Mouse (Mus musculus): ENCODE measurements around the gene Prkcd.

Prkcd gene

DNA sequence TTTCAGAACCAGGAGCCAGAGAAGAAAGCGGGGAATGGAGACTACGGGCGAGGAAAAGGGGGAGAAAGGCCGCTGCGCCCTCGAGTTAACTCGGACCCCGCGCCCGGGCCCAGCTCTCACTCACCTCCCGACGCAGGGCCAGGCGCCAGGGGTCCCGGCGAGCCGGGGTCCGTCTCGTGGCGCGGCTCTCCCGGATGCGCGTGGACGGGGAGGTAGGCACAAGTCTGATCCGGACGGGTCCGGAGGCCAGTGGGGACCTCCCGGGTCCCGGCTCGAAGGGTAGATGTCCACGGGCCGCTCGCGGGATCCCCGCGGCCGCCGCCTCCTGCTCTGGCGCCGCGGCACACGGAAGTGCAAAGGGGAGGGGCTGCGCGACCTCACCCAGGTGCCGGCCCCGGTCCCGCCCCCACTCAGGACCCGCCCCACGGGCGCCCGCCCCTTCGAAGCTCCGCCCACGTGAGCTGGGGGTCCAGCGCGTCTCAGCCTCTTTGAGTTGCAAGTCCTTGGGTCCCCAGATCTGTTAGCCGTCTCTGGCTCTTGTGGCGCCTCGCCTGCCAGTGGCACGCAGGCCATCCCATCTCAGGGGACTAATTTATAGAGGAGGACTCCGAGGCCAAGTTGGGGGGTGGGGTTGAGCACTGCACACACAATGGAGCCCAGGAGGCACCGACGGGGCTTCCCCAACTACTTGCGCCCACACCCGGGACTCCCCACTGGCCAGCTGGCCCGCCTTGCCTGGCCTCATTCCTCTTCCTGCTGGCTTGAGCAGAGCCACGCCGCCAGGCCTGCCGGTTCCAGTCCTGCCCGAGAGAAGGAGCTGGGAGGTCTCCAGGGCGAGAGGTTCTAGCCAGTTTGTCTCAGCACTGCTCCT is at the start of gene Prkcd:
Gene Prkcd (minus strand): TSS at position 355 of the 871 bp plus-strand sequence.
- DNase-seq = peak; percentile 47

DNA sequence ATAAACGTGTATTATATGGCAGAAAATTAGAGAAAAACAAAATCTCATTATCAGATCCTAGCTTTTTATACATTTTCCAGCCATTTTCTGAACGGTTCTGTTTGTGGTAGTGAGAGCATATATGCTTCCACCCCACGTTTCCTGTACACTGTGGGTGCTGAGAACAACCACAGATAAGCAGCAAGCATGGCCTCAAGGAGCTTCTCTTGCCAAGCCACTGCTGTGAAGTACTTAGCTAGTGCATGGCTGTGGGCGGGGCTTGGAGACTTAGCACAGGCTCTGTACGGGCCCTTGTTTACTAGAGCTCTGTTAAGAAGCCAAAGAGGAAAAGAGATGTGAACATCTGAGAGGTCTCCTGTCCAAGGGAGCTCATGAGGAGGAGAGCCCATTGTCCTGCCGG is 48.9 kb upstream of the Prkcd start:
- no peak for DNase-seq

DNA sequence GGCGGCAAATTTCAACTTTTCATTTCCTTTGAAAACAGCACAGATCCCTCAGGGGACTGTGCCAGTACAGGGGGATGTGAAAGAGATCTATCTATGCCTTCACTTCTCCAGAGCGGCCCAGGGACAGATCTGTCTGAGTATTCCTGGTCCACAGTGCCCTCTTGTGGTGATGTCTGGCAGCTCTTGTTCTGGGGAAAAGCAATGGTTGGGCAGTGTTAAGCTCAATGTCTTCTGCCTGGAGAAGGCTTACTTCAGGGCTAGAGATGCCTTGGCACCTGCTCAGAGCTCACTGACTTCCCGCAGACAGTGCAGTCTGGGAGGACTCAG is 45.9 kb upstream of the Prkcd start:
- DNase-seq = peak; percentile 93

DNA sequence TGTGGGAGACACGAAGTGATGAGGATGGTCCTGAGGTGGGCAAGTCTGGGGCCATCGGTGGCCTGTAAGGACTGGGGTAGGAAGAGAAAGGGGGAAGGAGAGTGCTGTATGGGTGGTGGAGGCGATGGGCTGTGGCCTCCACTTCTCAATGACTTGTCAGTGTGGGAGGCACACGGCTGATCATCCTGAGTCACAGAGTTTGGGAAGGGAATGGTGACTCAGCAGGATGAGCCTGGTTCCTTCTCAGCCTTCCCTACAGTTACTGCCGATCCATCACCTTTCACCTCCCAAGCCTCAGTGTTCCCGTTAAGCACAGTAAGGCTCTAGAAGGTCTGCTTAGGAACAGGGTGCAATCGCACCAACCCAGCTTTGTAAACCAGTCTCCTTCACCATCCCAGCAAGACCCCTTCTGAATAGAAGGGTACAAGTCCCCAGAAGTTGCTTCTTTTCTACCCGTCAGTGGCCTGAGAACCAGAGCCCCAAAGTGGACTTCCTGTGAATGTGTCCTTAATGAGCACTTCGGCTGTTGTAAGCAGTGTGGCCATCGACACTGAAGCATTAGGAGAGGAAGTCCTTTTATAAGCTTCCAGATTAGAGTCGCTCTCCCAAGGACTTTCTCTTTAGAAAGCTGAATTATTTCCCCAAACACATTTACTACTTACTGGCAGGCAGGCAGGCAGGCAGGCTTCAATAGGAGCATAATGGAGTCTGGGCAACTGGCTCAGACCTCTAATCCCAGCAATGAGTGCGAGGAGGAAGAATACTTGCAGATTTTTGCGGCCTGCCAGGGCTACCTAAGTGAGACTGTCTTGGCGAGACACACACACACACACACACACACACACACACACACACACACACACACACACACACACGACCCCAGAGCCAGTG is 45.3 kb upstream of the Prkcd start:
- no peak for DNase-seq

DNA sequence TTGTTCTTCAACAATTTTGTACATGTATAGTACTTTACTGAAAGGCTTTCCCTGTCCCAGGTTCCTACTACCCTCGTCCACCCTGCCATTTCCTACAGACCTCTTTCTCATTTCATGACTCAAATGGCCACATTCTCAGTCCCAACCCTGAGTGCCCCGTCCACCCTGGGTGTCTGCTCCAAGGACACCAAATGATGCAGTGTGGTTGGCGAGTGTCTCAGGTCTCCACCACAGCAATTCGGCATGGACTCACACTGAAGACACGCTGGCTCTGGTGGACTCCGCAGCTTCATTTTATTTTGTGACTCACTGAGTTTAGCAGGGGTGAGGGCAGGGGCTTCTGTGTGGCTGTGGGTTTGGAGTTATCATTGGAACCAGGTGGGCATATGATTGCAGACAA is 44.2 kb upstream of the Prkcd start:
- no peak for DNase-seq

DNA sequence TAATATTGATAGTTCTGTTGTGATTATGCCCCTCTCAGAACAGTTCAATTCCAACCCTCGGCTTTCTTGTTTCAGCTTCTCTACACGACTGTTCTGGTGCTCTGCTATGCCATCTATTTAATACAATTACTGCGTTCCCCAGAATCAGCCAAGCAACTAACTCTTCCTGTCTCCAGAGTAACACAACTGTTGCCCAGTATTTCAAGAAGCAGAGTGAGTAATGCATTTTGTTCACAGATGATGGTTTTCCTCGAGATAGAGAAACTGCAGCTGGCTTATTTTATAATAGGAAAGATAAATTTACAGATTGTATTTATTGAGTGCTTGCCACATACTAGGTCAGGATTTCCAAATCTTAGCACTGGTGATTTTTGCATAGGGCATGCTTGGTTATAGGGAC is 40.6 kb upstream of the Prkcd start:
- DNase-seq = no peak

- no peak for DNase-seq
Observed at GRCm38 (mm10) chr14:30666061-30666460, 40.1 kb upstream of the Prkcd start.

DNA sequence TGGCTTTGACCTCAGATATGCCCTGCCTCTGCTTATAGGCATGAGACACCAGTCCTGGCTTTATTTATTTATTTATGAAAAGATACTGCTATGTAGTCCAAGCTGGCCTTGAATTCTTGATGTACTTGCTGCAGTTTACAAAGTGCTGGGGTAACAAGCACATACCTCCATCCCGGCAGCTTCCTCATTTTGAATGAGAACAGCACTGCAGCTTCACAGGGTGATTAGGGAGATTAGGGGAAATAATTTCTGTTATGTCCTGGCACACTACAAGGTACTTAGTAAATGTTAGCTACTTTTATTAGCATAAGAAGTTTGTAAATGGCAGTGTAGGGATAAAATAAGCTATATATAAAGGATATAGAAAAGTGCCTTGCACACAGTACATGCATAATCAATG is 29.5 kb upstream of the Prkcd start:
- no peak for DNase-seq

DNA sequence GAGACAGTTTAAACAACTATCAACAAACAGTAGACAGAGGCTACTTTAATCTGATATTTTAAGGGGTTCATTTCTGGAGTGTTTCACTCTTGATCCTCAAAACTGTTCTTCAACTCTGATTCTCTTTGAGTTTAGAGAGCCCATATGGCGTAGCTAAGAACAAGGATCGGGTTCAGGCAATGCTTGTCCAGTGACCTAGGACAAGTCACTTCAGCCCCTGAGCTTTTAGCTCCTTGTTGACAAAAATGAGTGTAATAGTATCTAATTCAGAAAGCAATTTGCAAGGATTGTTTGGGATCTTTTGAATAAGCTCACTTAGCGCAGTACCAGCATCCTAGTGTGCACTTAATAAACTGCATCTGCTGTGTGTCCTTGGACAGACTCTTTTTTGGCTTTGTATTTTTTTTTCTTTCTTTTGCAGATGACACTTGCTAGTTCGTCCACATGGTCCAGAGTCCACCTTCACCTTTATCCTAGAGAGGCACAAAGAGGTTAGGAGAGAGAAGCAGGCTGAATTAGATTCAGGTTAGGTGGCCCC is 28.8 kb upstream of the Prkcd start:
- DNase-seq = no peak

DNA sequence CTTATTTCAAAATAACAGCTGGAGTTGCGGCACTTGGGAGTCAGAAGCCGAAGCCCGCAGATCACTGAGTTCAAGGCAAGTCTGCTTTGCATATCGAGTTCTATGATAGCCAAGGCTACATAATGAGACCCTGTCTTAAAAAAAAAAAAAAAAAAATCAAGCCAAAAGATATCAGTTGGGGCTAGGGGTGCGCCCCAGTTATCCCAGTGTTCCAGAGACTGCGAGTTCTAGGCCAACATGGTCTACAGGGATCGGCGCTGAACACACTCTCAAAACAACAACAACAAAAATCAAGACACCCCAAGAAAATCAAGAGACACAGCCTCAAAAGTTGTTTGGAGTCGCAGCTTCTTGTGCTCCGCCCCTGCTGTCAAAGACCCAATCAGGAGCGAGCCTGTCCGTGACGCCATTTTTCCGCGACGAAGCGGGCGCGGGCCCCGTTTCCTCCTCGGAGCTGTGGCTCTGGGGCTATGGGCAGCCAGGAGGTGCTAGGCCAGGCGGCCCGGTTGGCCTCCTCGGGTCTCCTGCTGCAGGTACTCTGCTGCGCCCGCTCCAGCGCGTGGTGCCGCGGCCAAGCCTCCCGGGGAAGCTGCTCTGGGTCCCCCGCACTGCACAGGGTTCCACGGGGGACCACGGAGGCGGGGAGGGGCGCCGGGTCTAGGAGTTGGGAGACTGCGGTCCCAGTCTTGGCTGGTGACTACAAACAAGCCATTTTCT is 28.1 kb upstream of the Prkcd start, which contains the start of gene Rft1:
Gene Rft1 (plus strand): TSS at position 418 of the 717 bp plus-strand sequence.
- peak; percentile 100 for DNase-seq

- peak; percentile 52 for DNase-seq
Observed at GRCm38 (mm10) chr14:30650969-30651368, 25.0 kb upstream of the Prkcd start.

- DNase-seq = no peak
Observed at GRCm38 (mm10) chr14:30649745-30650144, 23.7 kb upstream of the Prkcd start.

DNA sequence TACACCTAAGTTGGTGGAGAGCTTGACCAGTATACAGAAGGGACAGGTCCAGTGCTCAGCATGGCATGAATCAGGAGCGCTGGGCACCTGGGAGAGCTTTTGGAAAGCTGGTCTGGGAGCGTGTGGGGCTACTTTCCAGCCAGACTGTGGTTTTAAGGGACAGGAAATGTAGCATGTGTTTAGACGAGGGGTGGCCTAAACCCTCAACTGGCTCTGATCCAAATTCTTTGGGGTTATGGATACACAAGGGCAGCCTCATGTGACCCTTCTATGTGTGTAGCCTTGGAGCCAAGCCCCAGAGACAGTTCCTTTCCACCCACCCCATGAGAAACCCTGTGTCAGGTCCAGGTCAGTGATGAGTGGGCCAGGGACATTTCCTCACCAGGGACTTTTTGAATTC is 22.5 kb upstream of the Prkcd start:
- no peak for DNase-seq

GRCm38 (mm10) chr14:30646486-30646885 is 20.5 kb upstream of the Prkcd start:
- DNase-seq = no peak

- no peak for DNase-seq
Observed at GRCm38 (mm10) chr14:30645066-30645465, 19.1 kb upstream of the Prkcd start.

GRCm38 (mm10) chr14:30644026-30644425 is 18.0 kb upstream of the Prkcd start:
- DNase-seq = no peak

- no peak for DNase-seq
Observed at GRCm38 (mm10) chr14:30641748-30642147, 15.7 kb upstream of the Prkcd start.

GRCm38 (mm10) chr14:30638686-30639085 is 12.7 kb upstream of the Prkcd start:
- no peak for DNase-seq

DNA sequence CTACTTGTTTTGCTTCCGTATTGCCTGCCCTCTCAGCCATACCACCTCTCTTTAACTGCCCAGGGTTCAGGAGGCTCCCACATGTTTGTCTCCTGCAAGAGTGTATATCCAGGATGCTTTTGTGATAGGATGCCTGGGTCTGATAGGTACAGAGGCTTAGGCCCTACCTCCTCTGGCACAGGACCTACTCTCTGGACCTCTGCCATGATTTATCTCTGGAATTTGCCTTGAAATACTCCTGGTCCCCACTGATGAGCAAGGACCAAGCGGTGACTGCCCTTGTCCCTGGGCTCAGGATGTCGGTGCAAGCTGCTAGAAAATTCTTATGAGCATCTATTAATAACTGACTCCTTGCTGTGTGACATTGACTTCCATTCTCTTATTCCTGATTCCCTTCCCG is 12.0 kb upstream of the Prkcd start:
- no peak for DNase-seq

GRCm38 (mm10) chr14:30637087-30637486 is 11.1 kb upstream of the Prkcd start:
- no peak for DNase-seq

GRCm38 (mm10) chr14:30636499-30636898 is 10.5 kb upstream of the Prkcd start:
- DNase-seq = no peak

GRCm38 (mm10) chr14:30635219-30635910 is 9.4 kb upstream of the Prkcd start:
- DNase-seq = no peak
